Mouse (Mus musculus) thymus, adult 2 months (tissue): ENCODE measurements around the gene Creg1. TPM values are rescaled to one million over a fixed set of nuclear protein-coding genes. Genes with fewer than 3 reads are reported as not detected.

ENCODE experiments used
- DNase-seq: peaks from one replicate; pipeline ENCODE4 v3.0.0; 2021
- H3K27ac ChIP-seq: fragments of 200-500 bp; 2 replicates; pipeline ENCODE4 v1.5.1; 2012; ENCODE audit warnings: low read length, control low read depth; ENCODE audit not compliant: control insufficient read depth, insufficient read depth
- H3K27me3 ChIP-seq: fragments of 200-500 bp; 2 replicates; pipeline ENCODE4 v1.6.1; 2012; ENCODE audit warnings: mild to moderate bottlenecking, low read length, moderate library complexity, mixed read lengths; ENCODE audit not compliant: control insufficient read depth, insufficient read depth
- H3K36me3 ChIP-seq: fragments of 200-500 bp; 2 replicates; pipeline ENCODE4 v1.6.1; 2012; ENCODE audit warnings: mild to moderate bottlenecking, low read length, moderate library complexity; ENCODE audit not compliant: control insufficient read depth, insufficient read depth
- H3K4me1 ChIP-seq: fragments of 200-500 bp; replicated peaks from 2 replicates; pipeline ENCODE4 v1.6.1; 2012; ENCODE audit warnings: low read length; ENCODE audit not compliant: control insufficient read depth, insufficient read depth
- H3K4me3 ChIP-seq: fragments of 200-500 bp; 2 replicates; pipeline ENCODE4 v1.5.1; 2012; ENCODE audit warnings: mild to moderate bottlenecking, low read length, control low read depth, moderate library complexity; ENCODE audit not compliant: control insufficient read depth, insufficient read depth
- CTCF ChIP-seq: fragments of 200-500 bp; IDR thresholded peaks from 2 replicates; pipeline ENCODE4 v1.5.1; 2012; ENCODE audit warnings: mild to moderate bottlenecking, control low read depth, low read length, moderate library complexity, borderline replicate concordance; ENCODE audit not compliant: control insufficient read depth, poor library complexity, insufficient read depth; ENCODE audit errors: extremely low read depth
- POLR2A ChIP-seq: fragments of 200-500 bp; IDR thresholded peaks from 2 replicates; pipeline ENCODE4 v1.6.1; 2012; ENCODE audit warnings: mild to moderate bottlenecking, low read length, control low read depth, moderate library complexity; ENCODE audit not compliant: control insufficient read depth, poor library complexity, insufficient read depth; ENCODE audit errors: extremely low read depth
- WGBS: fragments of 180-500 bp; shearing (Covaris S2); methylation state at CpG from one replicate; pipeline ENCODE4 v1.1.7; 2018; 5-methylcytosine and 5-hydroxymethylcytosine counted together
- polyA plus RNA-seq: library from polyadenylated mRNA; depleted of rRNA; stranded (reverse); fragments of >200 nt; gene quantifications from 2 replicates; pipeline ENCODE4 v1.2.3, GENCODE M21; 2012

Gene Creg1
- polyA plus RNA-seq, 1 experiment = 43.2 TPM

DNA sequence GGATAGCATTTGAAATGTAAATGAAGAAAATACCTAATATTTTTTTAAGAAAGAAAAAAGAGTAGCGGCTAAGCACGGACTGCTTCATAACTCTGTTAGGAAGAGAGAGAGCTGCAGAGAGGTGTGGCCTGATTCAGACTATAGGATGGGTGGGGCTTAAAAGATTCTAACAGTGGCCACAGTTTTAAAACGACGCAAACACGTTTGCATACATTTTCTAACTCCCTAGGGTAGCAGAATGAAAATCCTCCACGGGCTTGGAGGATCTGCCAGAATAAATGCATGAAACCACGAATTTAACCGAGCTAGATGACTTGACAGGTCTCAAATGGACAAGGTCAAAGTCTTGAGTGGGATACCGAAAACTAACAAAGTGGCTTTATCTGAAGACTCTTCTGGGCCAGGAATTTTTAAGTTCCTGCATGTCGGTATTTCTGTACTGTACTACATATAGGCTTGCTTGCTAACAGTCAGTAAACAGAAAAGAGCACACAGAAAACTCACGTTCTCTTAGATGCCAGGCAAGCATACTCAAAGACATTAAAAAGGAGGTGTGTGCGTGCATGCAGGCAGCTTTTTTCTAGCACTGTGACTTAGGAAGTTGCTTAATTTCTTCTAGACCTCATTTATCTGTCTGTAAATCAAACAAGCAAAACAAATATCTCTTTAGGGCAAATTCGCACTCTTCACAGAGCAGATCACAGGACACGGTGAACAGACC lies 472 bp upstream of the Creg1 start:
- 4% methylated on average over 14 of the region's 14 CpGs for WGBS
- H3K27me3 ChIP-seq = no peaks in the 10 kb centered on the region
- DNase-seq = no peak
- peaks cover 8% of the 10 kb centered on the region for H3K4me1 ChIP-seq
- no peak overlapping the region for H3K27ac ChIP-seq
- H3K36me3 ChIP-seq = no peaks in the 10 kb centered on the region
- TF ChIP-seq POLR2A = no peak
- TF ChIP-seq CTCF = no peak
- H3K4me3 ChIP-seq = no peak overlapping the region

DNA sequence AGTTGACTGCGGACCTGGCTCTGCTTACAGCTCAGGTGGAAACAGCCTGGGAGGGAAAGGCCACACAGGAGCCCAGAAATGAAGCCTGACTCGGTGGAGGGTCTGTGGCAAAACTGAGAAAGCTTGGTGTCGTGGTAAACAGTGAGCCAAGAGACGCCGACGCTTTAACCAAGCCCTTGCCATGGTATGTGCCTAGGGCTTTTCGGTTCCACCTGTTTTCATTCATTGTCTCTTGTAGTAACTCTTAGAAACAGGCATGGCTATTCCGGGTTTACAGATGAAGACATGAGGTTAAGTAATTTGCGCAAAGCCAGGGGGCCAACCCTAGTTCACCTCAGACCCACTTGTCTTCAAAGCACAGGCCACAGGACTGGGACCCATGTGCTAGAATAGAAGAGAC lies 1.0 kb downstream of the Creg1 start:
- no peak for TF ChIP-seq POLR2A
- no peak for TF ChIP-seq CTCF

DNA sequence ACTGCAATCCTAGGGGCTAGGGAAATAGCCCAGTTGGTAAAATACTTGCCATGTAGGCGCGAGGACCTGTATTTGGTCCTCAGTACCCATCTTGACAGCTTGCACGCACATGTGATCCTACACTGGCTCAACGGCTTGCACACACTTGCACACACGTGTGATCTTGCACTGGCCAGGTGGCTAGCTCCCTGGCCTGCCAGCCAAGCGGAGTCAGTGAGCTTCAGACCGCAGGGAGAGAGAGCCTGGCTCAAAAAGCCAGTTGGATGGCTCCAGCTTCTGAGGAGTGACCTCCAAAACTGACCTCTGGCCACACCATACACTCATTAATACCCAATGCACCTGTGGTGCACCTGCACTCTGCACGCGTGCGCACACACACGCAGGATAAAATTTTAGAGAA lies 1.5 kb downstream of the Creg1 start:
- no peak for TF ChIP-seq POLR2A
- TF ChIP-seq CTCF = no peak
- Histone ChIP-seq H3K4me1 (peaks cover 8% of the 10 kb centered on the region), H3K36me3 (no peaks in the 10 kb centered on the region), H3K27me3 (no peaks in the 10 kb centered on the region), H3K4me3 (no peak overlapping the region), H3K27ac (no peak overlapping the region)
- 81% methylated on average over 11 of the region's 11 CpGs for WGBS
- no peak for DNase-seq

More for the DNA sequence above, 1.0 kb downstream of the Creg1 start:
- H3K4me3 ChIP-seq = no peak overlapping the region; the same call in 1 of the 2 replicates
- no peaks in the 10 kb centered on the region for H3K36me3 ChIP-seq
- no peak for DNase-seq
- WGBS = 19% methylated on average over 9 of the region's 9 CpGs
- H3K27ac ChIP-seq = no peak overlapping the region
- H3K27me3 ChIP-seq = no peaks in the 10 kb centered on the region
- H3K4me1 ChIP-seq = peaks cover 8% of the 10 kb centered on the region

DNA sequence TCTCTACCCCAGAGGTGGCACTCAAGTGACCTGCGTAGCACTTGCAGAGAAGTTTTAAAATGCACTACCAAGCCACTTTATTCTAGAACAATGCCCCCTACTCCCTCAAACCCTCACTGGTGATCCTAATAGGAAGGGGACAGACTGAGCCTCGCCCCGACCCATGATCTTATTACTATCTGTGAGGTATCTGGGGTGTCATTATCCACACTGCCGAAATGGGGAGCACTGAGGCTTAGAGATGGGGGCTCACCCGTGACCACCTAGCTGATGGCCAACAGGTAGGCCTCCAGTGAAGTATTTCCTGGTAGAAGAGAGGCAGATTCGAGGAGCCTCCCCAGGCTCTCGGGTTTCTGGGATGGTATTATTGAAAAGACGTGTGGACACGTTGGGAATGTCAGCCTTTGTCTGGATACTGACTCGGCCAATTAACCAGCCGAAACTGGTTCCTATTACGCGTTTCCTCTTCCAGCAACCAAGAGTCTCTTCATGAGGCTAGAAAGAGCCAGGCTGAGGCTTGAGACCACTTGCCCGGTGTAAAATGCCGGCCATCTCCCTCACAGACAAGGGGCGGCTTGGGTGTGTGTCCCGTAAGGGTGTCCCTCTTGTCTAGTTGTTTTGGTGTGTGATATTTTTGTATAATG lies 2.2 kb downstream of the Creg1 start:
- Histone ChIP-seq H3K4me3 (no peak overlapping the region), H3K4me1 (peaks cover 8% of the 10 kb centered on the region), H3K27ac (no peak overlapping the region), H3K27me3 (no peaks in the 10 kb centered on the region), H3K36me3 (no peaks in the 10 kb centered on the region)
- DNase-seq = no peak
- no peak for TF ChIP-seq POLR2A
- TF ChIP-seq CTCF = no peak
- 87% methylated on average over 17 of the region's 17 CpGs for WGBS

DNA sequence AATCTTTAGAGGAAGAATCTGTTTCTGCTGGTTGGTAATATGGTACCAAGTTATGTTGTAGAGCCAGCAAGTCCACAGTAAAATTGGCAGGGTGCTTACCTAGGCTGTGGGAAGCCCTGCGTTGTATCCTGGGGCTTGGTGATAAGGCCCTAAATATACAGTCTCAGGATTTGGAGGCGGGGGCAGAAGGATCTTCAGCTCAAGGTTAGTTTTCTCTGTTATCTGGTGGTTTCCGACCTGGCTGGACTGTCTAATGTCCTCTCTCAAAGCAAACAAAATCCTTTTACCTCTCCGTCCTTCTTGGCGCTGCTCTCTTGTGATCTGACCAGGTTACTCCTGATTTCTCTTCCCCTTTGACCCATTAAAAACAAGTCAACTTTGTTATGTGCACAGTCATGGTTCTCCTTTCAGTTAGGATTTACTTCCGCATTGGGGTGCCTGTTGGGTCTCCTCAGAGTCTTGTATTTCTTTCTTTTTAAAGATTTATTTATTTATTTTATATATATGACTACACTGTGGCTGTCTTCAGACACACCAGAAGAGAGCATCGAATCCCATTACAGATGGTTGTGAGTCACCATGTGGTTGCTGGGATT lies 2.8 kb downstream of the Creg1 start:
- Histone ChIP-seq H3K4me3 (no peak overlapping the region), H3K4me1 (peaks cover 8% of the 10 kb centered on the region), H3K36me3 (no peaks in the 10 kb centered on the region), H3K27me3 (no peaks in the 10 kb centered on the region), H3K27ac (no peak overlapping the region)
- 66% methylated on average over 7 of the region's 7 CpGs for WGBS
- TF ChIP-seq CTCF (no peak), POLR2A (no peak)
- no peak for DNase-seq

DNA sequence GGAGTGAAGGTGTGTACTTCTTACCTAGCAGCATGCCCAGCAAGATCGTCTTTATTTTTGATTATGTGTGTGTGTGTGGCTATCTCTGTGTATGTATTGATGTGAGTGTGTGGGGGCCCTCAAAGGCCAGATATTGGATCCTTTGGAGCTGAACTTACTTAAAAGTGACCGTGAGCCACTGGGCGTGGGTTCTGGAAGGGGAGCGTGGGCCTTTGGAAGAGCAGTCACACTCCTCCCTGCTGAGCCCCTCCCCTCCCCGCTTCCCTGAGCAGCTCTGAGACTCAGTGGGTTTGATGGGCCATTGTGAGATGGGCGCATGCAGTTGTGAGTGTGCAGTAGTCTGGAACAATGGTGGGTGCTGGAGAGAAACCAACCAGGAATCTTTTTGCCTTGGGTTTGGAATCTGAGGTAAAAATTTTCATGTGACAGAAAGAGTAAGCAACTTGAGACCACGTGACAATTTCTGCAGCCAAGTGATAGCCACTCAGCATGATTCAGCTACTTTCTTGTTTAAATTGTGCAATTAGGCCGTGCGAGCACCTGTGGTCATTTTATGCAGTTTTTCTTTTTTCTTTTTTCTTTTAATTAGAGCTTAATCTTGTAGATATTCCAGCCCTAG lies 5.5 kb downstream of the Creg1 start:
- TF ChIP-seq CTCF = no peak
- Histone ChIP-seq H3K27me3 (no peaks in the 10 kb centered on the region), H3K27ac (no peak overlapping the region), H3K4me3 (no peak overlapping the region), H3K4me1 (peaks cover 8% of the 10 kb centered on the region), H3K36me3 (no peaks in the 10 kb centered on the region)
- WGBS = 70% methylated on average over 9 of the region's 9 CpGs
- no peak for DNase-seq
